Mouse (Mus musculus) bone marrow macrophage, adult 2 months (primary cell): ENCODE data around the gene Epo.

Experiments
- CTCF ChIP-seq: IDR thresholded peaks from 2 replicates; pipeline ENCODE4 v1.5.1; 2012; ENCODE audit warnings: low read depth, mild to moderate bottlenecking, low read length, moderate library complexity
- POLR2A ChIP-seq: IDR thresholded peaks from 2 replicates; pipeline ENCODE4 v1.6.1; 2012; ENCODE audit warnings: mild to moderate bottlenecking, low read depth, low read length, borderline replicate concordance

GRCm38 (mm10) chr5:137521861-137522260 is 11.2 kb downstream of the Epo start:
- TF ChIP-seq POLR2A (no peak), CTCF (no peak)
